Mouse (Mus musculus) frontal cortex, postnatal 36 days (tissue): ENCODE results near the gene Fam214a.
A peak's percentile ranks its signal among the peaks of the same experiment; 100 is the strongest.

Source experiments
- DNase-seq, 2 experiments: peaks; one replicate each; pipeline ENCODE4 v3.0.0; 2022; ENCODE audit warnings: low spot score in 2 of 2

The Fam214a gene

DNA sequence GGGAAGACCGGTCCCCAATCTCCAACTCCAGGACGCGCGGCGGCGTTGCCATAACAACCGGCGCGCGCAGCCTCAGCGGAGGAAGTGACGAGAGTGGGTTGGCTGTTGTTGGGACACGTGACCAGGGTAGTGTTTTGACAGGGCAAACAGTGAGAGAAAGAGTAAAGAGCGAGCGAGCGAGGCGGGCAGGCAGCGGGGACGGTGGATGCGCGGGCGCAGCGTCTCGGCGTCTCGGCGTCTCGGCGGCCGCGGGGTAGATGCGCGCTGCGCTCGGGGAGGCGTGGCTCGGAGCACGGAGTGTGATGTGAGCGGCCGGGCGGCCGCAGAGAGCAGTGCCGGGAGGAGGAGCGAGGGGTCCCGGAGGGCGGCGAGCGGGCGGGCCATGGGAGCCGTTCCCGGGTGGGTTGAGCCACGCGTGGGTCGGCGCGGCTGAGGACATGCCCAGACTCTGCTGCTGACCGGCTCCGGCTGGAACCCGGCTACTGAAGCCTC lies at the start of gene Fam214a:
Gene Fam214a (plus strand): TSS at position 129 of the 492 bp plus-strand sequence.
- DNase-seq: peak; percentile 97

- DNase-seq: peak; percentile 62 to 80
Observed at GRCm38 (mm10) chr9:74904866-74905508, 47.7 kb upstream of the Fam214a start.

DNA sequence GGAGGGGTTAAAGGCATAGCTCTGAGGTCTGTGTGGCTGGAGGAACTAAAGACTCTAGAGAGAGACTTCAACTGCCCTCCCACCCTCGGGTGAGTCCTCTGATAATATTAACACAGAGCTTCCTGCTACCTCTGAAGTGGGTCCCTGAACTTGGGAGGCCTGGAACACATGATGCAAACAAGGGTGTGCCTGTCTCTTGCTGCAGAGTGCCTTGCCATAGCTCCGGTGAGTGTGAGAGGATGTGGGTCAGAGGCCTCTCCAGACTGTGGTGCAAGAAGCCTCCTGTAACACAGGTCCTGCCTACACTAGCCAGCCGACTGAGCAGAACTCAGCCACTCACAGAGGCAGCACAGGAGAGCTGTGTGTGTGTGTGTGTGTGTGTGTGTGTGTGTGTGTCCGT lies 45.7 kb upstream of the Fam214a start:
- no peak for DNase-seq

- no peak for DNase-seq
Observed at GRCm38 (mm10) chr9:74909245-74909644, 43.4 kb upstream of the Fam214a start.

DNA sequence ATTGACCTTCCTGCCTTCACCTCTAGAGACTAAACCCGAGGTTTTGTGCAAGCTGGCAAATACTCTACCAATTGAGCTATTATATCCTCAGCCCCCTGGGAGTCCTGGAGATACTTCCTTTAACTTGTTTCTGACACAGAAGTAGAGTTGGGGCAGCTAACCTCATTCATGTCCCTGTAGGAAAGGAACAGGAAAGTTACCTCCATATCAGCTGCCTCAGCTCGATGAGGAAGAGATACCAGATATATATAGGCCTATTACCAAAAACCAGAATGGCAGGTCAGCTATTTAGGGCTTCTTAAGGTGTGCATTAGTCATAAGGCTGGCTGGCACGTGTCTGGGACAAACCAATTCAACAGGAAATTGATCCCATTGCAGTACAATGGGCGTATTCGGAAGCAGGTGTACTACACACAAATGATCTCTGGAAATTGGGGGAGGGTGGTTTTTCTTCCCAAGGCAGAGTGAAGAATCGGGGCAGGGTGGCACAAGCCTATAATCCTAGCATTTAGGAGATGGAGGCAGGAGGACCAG lies 42.4 kb upstream of the Fam214a start:
- no peak for DNase-seq

DNA sequence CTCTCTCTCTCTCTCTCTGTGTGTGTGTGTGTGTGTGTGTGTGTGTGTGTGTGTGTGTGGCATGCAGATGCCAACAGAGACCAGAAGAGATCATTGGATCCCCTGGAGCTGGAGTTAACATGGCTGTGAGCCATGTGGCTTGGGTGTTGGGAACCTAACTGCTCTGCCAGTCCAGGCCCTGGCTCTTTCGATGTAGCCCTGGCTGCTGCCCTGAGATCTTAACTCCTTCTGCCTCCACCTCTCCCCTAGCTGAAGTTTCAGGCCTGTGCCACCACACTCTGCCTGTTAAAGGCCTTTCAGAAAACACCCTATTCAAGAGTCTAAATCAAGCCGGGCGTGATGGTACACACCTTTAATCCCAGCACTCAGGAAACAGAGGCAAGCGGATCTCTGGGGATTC lies 41.3 kb upstream of the Fam214a start:
- no peak for DNase-seq

GRCm38 (mm10) chr9:74911919-74912318 lies 40.8 kb upstream of the Fam214a start:
- DNase-seq: no peak

DNA sequence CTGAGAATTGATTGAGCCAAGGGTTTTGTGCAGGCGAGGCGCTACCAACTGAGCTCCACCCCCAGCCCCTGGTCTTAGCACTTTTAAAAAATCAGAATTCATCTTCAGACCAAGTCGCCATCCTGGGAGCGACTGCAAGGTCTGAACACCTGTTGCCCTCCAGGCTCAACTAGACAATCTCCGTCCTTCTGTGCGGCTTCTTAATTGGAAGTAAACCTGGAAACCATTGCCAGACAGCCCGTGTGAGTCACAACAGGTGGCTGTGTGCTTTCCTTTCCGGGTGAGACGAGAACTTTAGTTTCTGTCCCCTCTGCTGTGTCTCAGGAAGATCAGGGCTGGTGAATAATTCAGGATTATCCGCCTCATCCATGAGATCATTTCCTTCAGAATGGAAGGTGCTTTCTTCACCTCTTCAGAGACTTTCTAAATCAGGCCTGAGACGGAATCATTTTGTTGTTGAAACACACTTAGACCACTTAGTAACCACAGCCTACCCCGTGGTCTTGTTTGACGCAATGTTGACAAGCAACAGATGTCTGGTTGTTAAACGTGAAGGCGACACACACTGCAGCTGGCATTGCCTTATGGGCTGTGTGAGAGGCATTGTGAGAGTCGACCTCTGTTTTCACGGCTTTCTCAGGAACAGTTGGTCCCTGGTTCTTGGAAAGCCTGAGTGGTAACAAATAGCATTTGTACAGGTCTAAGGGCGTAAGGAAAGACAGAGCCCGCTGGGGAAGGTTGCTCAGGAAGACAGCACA lies 39.9 kb upstream of the Fam214a start:
- no peak for DNase-seq

GRCm38 (mm10) chr9:74915611-74916010 lies 37.1 kb upstream of the Fam214a start:
- DNase-seq: no peak

DNA sequence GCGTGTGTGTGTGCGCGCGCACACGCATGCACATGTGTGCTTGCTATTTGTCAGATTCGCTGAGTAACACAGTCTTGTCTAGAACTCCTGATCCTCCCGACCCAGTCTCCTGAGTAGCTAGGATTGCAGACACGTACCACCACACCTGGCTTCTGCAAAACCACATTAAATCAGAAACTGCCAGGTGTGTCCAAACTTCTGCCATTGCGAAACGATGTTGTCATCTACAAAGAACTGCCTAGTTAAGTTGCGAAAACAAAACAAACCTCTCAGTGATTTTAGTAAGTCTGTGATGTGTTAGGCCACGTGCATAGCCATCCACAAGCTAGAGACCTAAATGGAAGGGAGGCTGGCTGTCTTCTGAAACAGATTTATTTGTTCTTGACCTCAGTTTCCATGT lies 32.2 kb upstream of the Fam214a start:
- DNase-seq: no peak

DNA sequence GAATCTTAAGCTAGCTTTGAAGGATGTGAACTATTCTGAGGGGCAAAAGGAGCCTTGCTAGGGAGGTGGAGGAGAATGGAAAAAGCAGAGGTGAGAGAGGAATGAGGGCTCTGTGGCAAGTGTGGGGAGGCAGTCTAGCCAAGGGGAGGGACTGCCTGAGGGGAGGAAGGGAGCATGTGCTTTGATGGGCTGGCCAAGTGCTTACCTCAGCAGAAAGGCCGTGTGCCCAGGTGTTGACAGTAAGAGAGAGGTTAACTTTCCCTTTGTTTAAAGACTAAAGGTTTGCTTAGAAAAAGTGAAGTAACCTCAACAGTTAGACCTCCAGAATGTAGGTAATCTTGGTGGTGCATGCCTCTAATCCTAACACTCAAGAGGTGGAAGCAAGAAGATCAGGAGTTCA lies 31.3 kb upstream of the Fam214a start:
- DNase-seq: no peak

- DNase-seq: no peak
Observed at GRCm38 (mm10) chr9:74922884-74923283, 29.8 kb upstream of the Fam214a start.

GRCm38 (mm10) chr9:74923291-74923977 lies 29.2 kb upstream of the Fam214a start:
- no peak for DNase-seq

DNA sequence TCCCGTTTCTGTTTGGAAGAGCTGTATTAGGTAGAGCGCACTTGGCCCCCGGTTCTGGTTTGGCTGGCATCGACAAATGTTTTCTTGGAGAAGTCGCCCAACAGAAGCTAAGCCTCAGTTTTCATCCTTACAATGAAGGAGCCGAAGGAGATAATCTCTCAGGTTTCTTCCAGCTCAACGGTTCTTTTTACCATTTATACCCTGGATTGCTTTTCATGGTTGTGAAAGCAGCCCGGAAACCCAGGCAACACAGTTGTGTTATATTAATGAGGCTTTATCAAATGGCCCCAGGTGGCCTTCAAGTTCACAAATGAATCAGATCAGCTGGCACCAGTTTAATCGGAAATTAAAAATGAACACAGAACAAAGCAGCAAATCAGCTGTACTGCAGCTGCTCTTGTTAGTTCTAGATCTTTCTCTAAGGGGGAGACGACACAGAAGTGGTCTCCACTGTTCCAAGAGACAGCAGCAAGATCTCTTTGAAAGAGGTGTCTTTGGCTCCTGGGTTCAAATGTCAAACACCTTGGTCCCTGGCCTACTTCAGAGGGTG lies 27.4 kb upstream of the Fam214a start:
- no peak for DNase-seq

DNA sequence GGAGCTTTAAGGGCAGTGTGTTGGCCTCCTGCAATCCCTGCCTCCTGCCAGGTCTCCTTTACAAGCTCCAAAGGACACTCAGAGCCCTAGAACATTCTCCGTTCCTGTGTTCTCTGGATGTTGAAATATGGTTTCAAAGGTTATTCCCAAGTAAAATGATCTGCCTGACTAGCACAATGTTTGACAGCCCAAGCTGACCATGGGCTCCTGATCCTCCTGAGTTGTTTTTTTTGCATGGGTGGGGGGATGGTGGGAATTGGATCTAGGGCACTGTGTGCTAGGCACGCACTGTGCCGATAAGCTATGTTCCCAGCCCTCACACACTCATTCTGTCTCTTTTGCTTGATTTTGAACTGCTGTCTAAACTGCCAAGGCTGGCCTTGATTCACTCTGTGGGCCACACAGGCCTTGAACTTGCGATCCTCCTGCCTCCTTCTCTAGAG lies 22.7 kb upstream of the Fam214a start:
- no peak for DNase-seq

DNA sequence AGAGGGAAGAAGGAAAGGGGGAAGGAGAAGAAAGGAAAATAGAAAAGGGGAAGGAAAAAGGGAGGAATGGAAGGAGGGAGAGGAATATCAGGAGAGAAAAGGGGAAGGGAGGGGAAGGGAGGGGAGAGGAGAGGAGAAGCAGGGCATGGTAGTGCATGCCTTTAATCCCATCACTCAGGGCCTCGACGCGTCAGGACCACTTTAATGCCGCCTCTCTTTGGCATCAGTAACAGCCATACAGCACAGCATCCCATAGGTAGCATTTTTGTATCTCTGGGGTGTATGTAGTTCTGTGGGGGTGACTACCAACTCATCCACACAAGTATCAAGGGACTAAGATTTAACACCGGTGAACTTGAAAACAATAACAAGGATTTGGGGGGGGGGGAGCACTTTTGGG lies 22.0 kb upstream of the Fam214a start:
- DNase-seq: no peak

GRCm38 (mm10) chr9:74935289-74935688 lies 17.4 kb upstream of the Fam214a start:
- DNase-seq: no peak

GRCm38 (mm10) chr9:74937761-74938160 lies 14.9 kb upstream of the Fam214a start:
- no peak for DNase-seq

GRCm38 (mm10) chr9:74938670-74939534 lies 13.8 kb upstream of the Fam214a start:
- no peak for DNase-seq

DNA sequence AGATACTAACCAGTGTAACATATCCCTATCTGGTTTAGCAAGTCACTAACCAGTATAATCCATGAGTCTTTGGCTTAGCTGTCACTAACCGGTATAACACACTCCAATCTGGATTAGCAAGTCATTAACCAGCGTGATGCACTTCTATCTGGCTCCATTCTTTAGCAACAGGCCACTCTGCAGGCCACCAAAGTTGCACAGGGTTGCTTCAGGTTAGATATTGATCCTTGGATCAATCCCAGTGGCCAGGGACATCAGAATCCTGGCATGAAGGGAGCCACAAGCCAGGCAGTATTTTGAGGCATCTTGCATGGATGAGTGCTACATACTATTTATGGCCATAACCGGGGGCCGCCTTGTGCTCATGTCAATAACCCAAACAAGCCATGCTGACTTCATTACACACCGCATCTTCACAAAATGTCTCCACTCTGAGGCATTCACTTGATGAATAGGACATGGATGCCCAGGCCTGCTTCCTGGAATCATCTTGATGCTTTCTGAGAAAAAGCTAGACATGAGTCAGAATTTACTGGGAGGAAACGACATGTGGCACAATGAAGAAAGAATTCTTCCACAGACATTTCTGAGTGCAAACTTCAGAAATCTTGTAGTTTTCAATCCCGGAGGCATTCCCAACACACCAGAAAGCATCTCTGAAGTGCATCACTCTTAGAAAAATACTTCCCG lies 5.8 kb upstream of the Fam214a start:
- no peak for DNase-seq
